Mouse (Mus musculus) neural tube, embryonic 10.5 days (tissue): ENCODE measurements around the gene Pgr.

Source experiments
- DNase-seq: peaks from one replicate; pipeline ENCODE4 v3.0.0-alpha.2; 2017; ENCODE audit warnings: low spot score; ENCODE audit errors: extremely low spot score

Gene Pgr

GRCm38 (mm10) chr9:8899616-8900202 lies at the start of gene Pgr:
Gene Pgr, plus strand, starts transcription at chr9:8899833.
- no peak for DNase-seq

- no peak for DNase-seq
Observed at GRCm38 (mm10) chr9:8857455-8857854, 42.2 kb upstream of the Pgr start.

- DNase-seq = no peak
Observed at GRCm38 (mm10) chr9:8868511-8868910, 31.1 kb upstream of the Pgr start.

- no peak for DNase-seq
Observed at GRCm38 (mm10) chr9:8895205-8895604, 4.4 kb upstream of the Pgr start.

- DNase-seq = peak; percentile 62
Observed at GRCm38 (mm10) chr9:8900203-8901012, 775 bp downstream of the Pgr start.

- no peak for DNase-seq
Observed at GRCm38 (mm10) chr9:8901013-8901646, 1.5 kb downstream of the Pgr start.

- DNase-seq = peak; percentile 59
Observed at GRCm38 (mm10) chr9:8901647-8902131, 2.1 kb downstream of the Pgr start.

GRCm38 (mm10) chr9:8902277-8902676 lies 2.6 kb downstream of the Pgr start:
- DNase-seq = no peak

- no peak for DNase-seq
Observed at GRCm38 (mm10) chr9:8927561-8927960, 27.9 kb downstream of the Pgr start.

GRCm38 (mm10) chr9:8937753-8938152 lies 38.1 kb downstream of the Pgr start:
- DNase-seq = no peak

GRCm38 (mm10) chr9:8953306-8953705 lies 53.7 kb downstream of the Pgr start:
- no peak for DNase-seq

- no peak for DNase-seq
Observed at GRCm38 (mm10) chr9:8964512-8965133, 65.0 kb downstream of the Pgr start.

GRCm38 (mm10) chr9:8970240-8970639 lies 70.6 kb downstream of the Pgr start:
- DNase-seq = no peak

- DNase-seq = no peak
Observed at GRCm38 (mm10) chr9:8971491-8971890, 71.9 kb downstream of the Pgr start, which contains the start of gene Gm16485. Gene Gm16485, plus strand, starts transcription at chr9:8971791.

- no peak for DNase-seq
Observed at GRCm38 (mm10) chr9:8977775-8978174, 78.1 kb downstream of the Pgr start.

GRCm38 (mm10) chr9:8982315-8982714 lies 82.7 kb downstream of the Pgr start:
- DNase-seq = no peak

- no peak for DNase-seq
Observed at GRCm38 (mm10) chr9:8996494-8996893, 96.9 kb downstream of the Pgr start.

- no peak for DNase-seq
Observed at GRCm38 (mm10) chr9:9001170-9001569, 101.5 kb downstream of the Pgr start.

GRCm38 (mm10) chr9:9015108-9015507 lies 115.5 kb downstream of the Pgr start:
- no peak for DNase-seq
